Mouse (Mus musculus): ENCODE measurements around the gene 1700008O03Rik. TPM values are rescaled to one million over a fixed set of nuclear protein-coding genes. Genes with fewer than 3 reads are reported as not detected.
A peak's percentile ranks its signal among the peaks of the same experiment; 100 is the strongest.

1700008O03Rik gene
- total RNA-seq, 4 experiments from 2014 or later, result not detected

GRCm38 (mm10) chr7:44349043-44349442, 36.6 kb downstream of the 1700008O03Rik start:
- DNase-seq (ENCODE audit: low spot score in 2 of 2), result no peak

- no peak for DNase-seq (ENCODE audit: low spot score in 2 of 2)
Observed at GRCm38 (mm10) chr7:44344622-44345021, 41.0 kb downstream of the 1700008O03Rik start.

GRCm38 (mm10) chr7:44343459-44344015, 42.1 kb downstream of the 1700008O03Rik start:
- no peak for DNase-seq (ENCODE audit: low spot score in 2 of 2)

- DNase-seq (ENCODE audit: low spot score in 2 of 2), result no peak
Observed at GRCm38 (mm10) chr7:44341714-44342113, 43.9 kb downstream of the 1700008O03Rik start.

GRCm38 (mm10) chr7:44341119-44341518, 44.5 kb downstream of the 1700008O03Rik start:
- no peak for DNase-seq (ENCODE audit: low spot score in 2 of 2)

GRCm38 (mm10) chr7:44340226-44340625, 45.4 kb downstream of the 1700008O03Rik start:
- no peak for DNase-seq (ENCODE audit: low spot score in 2 of 2)

GRCm38 (mm10) chr7:44337121-44337849, 48.3 kb downstream of the 1700008O03Rik start:
- DNase-seq (ENCODE audit: low spot score in 2 of 2), result no peak

GRCm38 (mm10) chr7:44336046-44337021, 49.3 kb downstream of the 1700008O03Rik start:
- DNase-seq (ENCODE audit: low spot score in 2 of 2), result no peak

GRCm38 (mm10) chr7:44335031-44335878, 50.4 kb downstream of the 1700008O03Rik start:
- DNase-seq (ENCODE audit: low spot score in 2 of 2), result no peak

GRCm38 (mm10) chr7:44334139-44334538, 51.5 kb downstream of the 1700008O03Rik start:
- DNase-seq (ENCODE audit: low spot score in 2 of 2), result no peak

- DNase-seq (ENCODE audit: low spot score in 2 of 2), result no peak
Observed at GRCm38 (mm10) chr7:44332336-44332735, 53.3 kb downstream of the 1700008O03Rik start.

GRCm38 (mm10) chr7:44326614-44327013, 59.0 kb downstream of the 1700008O03Rik start:
- no peak for DNase-seq (ENCODE audit: low spot score in 2 of 2)

GRCm38 (mm10) chr7:44322290-44322689, 63.3 kb downstream of the 1700008O03Rik start:
- DNase-seq (ENCODE audit: low spot score in 2 of 2), result no peak

- no peak for DNase-seq (ENCODE audit: low spot score in 2 of 2)
Observed at GRCm38 (mm10) chr7:44320886-44321285, 64.7 kb downstream of the 1700008O03Rik start.

GRCm38 (mm10) chr7:44317913-44318312, 67.7 kb downstream of the 1700008O03Rik start:
- DNase-seq (ENCODE audit: low spot score in 2 of 2), result no peak

- no peak for DNase-seq (ENCODE audit: low spot score in 2 of 2)
Observed at GRCm38 (mm10) chr7:44312484-44312883, 73.1 kb downstream of the 1700008O03Rik start.

GRCm38 (mm10) chr7:44311713-44312304, 73.8 kb downstream of the 1700008O03Rik start:
- DNase-seq (ENCODE audit: low spot score in 2 of 2), result no peak

GRCm38 (mm10) chr7:44310878-44311712, 74.5 kb downstream of the 1700008O03Rik start:
- DNase-seq (ENCODE audit: low spot score in 2 of 2), result peak in 1 of 2 experiments; percentile 24

GRCm38 (mm10) chr7:44310285-44310877, 75.2 kb downstream of the 1700008O03Rik start:
- DNase-seq (ENCODE audit: low spot score in 2 of 2), result no peak
